Mouse (Mus musculus) skeletal muscle tissue, postnatal 0 days (tissue): ENCODE results near the gene Wfs1. TPM values are rescaled to one million over a fixed set of nuclear protein-coding genes. Genes with fewer than 3 reads are reported as not detected.

Experiments used
- polyA plus RNA-seq: library from polyadenylated mRNA; unstranded; fragments of >200 nt; fragmentation: Nextera tagmentation; extraction: Ambion mirVana; gene quantifications from 2 replicates; pipeline ENCODE4 v1.2.1, GENCODE M21; 2015

The Wfs1 gene
- polyA plus RNA-seq, result 12.0 and 12.2 TPM in 2 replicates

DNA sequence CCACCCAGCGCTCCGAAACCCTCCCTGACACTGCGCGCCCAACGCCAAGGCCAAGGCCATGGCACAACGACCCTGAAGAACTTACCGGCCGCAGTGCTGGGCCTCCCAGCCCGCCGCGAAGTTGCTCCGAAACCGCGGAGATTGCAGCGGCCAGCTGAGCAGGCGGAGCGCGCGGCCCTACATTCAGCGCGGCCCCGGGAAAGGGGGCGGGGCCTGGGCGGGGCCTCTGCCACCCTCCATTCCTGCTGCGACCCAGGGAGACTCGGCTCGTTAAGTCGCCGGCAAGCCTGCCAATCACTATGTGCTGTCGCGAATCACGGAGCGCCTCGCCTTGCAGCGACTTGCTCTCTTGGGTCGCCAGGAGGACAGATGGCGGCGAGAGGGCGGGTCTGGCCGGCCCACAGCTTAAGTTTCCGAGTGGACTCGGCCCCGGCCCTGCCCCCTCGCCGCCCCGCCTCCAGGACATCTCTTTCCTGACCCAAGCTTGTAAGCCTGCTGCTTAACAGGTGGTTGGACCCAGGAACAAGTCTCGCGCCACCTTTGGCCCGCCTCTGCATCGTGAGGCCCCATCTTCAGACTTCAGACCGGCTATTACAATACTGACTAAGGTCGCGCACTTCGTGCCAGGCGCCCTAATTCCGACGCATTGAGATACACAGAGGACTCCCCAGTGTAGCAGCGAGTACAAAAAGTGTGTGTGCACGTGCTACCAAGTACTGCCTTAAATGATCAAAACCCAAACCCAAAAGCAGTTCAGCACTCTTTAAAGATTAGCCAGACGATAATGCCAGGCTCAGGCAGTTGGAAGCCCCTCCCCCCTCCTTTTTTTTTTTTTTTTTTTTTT, at the start of gene Wfs1:
Gene Wfs1 (minus strand): TSS at position 425 of the 844 bp plus-strand sequence.

Other genes with a start within 250 kb of the Wfs1 start
- gene Bloc1s4, start 240.6 kb downstream of the Wfs1 start, polyA plus RNA-seq, result 16.3 and 19.5 TPM in 2 replicates
- gene Mrfap1, start 192.4 kb downstream of the Wfs1 start, polyA plus RNA-seq, result 301 and 371 TPM in 2 replicates
- 10.5 and 11.7 TPM in 2 replicates for gene Man2b2, start 158.6 kb downstream of the Wfs1 start, polyA plus RNA-seq
- gene Ppp2r2c, start 120.7 kb downstream of the Wfs1 start, polyA plus RNA-seq, result 0.27 and 0.38 TPM in 2 replicates
- gene Gm1043, start 96.2 kb upstream of the Wfs1 start, polyA plus RNA-seq, result not detected in 2 replicates